Mouse (Mus musculus): ENCODE measurements around the gene Carm1.
"Not testable (repeated sequence)": the region's sequence is repeated elsewhere in the genome, so short reads cannot be mapped to it uniquely, and the experiment has no call there.

Carm1 gene

GRCm38 (mm10) chr9:21546789-21547074 is at the start of gene Carm1:
Gene Carm1 (plus strand): TSS chr9:21546894.
- DNase-seq (ENCODE audit: low spot score): no peak

GRCm38 (mm10) chr9:21497050-21497542 is 49.6 kb upstream of the Carm1 start:
- DNase-seq (ENCODE audit: low spot score): no peak

- no peak for DNase-seq (ENCODE audit: low spot score)
These were observed 49.0 kb upstream of the Carm1 start for GRCm38 (mm10) chr9:21497664-21498063.

- DNase-seq (ENCODE audit: low spot score): no peak
These were observed 48.3 kb upstream of the Carm1 start for GRCm38 (mm10) chr9:21498284-21498902.

- no peak for DNase-seq (ENCODE audit: low spot score)
These were observed 43.3 kb upstream of the Carm1 start for GRCm38 (mm10) chr9:21503352-21503751.

- DNase-seq (ENCODE audit: low spot score): no peak
These were observed 40.9 kb upstream of the Carm1 start for GRCm38 (mm10) chr9:21505767-21506166.

DNA sequence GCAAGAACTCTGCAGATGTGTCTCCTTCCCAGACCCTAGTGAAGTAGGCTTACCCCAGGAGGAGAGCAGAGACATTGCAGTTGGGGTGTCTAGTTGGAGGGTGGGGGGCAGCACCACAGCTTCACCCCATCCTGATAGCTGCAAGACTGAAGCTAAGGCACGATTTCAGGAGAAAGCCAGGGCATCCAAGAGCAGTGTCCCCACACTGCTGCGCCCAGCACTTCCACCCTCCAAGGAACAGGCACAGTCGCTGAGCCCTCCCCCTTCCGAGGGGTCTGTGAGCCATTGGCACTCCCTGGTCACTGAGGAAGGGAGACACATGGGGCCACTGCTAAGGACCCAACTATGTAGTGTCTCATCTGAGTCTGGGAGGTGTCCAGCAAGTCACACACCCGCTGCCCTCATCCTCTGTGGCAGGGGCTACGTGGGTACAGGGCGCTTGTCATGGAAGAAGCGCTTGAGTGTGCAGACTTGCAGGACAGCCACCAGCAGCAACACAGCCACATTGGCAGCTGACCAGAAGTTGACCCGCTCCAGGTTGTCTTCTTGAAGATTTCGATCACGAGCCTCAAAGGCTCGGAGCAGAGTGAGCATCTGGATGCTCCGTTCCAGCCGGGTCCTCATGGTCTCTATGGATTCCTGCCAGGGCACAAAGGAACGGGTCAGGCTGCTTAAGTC is 38.8 kb upstream of the Carm1 start:
- DNase-seq (ENCODE audit: low spot score): no peak

DNA sequence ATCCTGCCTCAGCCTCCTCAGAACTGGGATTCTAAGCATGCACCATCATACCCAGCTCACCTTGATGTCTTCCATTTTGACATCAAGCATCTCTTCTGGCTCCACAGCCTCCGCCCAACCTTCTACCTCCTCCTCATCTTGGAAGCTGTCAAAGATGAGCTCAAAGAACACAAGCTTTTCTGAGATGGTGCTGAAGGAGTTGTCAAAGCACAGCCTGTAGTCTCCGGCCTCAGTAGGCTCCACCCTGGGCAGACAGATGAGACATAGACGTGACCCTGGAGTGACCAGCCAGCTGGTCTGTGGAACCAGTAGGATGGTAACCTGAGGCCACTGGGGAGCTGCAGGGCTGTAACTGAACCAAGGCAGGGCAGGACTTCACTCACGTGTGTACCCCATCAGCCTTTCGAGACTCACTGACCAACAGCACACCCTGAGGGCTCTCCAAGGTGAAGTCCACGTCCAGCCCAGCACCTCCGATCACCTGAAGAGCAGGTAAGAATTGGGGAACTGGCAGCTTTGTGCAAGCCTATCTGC is 37.8 kb upstream of the Carm1 start:
- no peak for DNase-seq (ENCODE audit: low spot score)

DNA sequence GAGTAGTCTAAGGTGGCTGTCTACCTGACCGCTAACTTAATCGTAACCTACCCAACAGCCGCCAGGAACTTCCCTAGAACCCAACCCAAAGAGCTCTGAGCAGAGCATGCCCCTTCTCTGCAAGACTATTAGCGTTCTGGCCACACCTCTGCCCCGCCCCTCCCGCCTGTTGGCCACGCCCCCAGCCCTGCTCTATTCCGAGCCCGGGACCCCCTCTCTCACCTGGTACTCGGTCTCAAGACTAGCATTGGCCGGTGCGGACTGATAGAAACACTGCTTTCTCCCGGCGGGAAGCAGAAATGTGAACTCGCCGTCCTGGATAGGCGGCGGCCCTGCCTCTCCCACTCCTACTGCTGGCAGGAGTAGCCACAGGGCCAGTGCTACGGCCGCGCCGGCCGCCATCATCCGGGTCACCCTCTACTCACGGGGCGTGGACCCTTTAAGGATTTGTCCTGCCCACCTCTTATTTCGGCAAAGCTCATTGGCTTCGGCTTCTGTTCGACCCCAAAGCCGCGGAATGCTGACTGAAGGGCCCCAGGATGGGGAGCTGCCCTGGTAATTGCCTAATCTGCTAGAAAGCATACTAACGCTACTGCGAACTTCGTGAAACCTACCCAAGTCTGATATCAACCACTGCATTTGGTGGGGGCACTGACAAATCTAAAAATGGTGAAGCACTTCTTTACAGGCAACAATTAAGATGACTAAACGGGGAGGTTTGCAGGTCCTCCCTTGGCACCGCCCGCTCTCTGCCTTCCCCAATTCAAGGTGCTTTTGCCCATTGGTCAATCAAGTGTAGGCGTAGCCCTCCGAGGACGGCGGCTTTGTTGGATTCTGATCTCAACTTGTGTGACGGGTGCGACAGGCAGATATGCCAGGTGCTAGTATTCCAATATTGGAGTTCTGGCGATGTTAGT is 36.7 kb upstream of the Carm1 start, which contains the start of gene Tmed1:
TSS of gene Tmed1 (minus strand) at position 481 of the 917 bp plus-strand sequence.
- peak; percentile 90 for DNase-seq (ENCODE audit: low spot score)

DNA sequence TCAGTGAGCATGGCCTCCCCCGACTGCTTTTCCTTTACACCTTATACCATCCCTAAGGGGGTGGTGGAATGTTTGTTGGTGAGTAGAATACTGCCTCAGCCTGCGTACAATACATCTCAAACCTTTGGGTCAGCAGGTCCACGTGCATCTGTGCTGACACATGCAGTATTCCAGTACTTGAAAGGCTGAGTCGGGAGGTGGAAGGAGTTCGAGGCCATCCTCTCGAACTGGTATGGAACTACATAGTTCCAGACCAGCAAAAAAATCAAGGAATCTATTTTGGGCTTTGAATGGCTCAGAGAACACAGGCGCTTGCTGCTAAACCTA is 36.0 kb upstream of the Carm1 start:
- DNase-seq (ENCODE audit: low spot score): no peak

GRCm38 (mm10) chr9:21511052-21511451 is 35.6 kb upstream of the Carm1 start:
- no peak for DNase-seq (ENCODE audit: low spot score)

- DNase-seq (ENCODE audit: low spot score): no peak
These were observed 33.2 kb upstream of the Carm1 start for GRCm38 (mm10) chr9:21513466-21513865.

GRCm38 (mm10) chr9:21517947-21518495 is 28.7 kb upstream of the Carm1 start:
- no peak for DNase-seq (ENCODE audit: low spot score)

- DNase-seq (ENCODE audit: low spot score): not testable (repeated sequence)
These were observed 28.0 kb upstream of the Carm1 start for GRCm38 (mm10) chr9:21518690-21519089.

- no peak for DNase-seq (ENCODE audit: low spot score)
These were observed 21.4 kb upstream of the Carm1 start for GRCm38 (mm10) chr9:21525142-21525936.

DNA sequence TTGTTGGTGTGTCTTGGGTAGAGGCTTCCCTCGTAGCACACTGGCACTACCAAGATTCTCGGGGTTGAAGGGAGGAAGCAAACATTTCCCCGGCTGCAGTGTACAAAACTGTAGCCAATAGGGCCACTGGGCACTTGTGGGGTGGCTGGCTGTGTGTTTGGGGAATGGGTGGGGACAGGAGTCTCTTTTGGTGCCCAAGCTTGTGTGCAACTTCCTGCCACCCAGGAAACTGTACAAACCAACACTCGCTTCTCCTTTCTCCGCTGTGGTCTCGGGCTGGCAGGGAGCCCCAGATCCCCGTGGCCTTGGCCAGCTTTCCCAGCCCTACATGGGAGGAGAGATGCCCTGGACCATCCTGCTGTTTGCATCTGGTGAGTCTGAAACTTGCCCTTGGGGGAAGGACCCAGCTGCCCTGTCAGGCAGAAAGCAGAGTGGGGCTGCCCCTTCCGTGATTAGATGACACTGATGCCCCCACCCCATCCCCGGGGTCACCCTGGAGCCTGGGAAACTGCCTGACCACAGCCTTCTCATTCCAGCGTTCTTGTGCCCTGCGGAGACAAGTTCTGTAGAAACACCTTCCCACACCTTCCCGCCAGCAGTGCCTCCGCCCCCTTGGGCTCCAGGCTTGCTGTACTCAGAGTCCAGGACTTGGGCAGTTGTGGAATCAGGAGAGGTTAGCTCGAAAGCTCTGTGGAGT is 20.6 kb upstream of the Carm1 start, which contains the start of gene AB124611:
TSS of gene AB124611 (plus strand) at position 240 of the 697 bp plus-strand sequence.
- no peak for DNase-seq (ENCODE audit: low spot score)

GRCm38 (mm10) chr9:21526634-21526944 is 20.1 kb upstream of the Carm1 start:
- DNase-seq (ENCODE audit: low spot score): no peak

DNA sequence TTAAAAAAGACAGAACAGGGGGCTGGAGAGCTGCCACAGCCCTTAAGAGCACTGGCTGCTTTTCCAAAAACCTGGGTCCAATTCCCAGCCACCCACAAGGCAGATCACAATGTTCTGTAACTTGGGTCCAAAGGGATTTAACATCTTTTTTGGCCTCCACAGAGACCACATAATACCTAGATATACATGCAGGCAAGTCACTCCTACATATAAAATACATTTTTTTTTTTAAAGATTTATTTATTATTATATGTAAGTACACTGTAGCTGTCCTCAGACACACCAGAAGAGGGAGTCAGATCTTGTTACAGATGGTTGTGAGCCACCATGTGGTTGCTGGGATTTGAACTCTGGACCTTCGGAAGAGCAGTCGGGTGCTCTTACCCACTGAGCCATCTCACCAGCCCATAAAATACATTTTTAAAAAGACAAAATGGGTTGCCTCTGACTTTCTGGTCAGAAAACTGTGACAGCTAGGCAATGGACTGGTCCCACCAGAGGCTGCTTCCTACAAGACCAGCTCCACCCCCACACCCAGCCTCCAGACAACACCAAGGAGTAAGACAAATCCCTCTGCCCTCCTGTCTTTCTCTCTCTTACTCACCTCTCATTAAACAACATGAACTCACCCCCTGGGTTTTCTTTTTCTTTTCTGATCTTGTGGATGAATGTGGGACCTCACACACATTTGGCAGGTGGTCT is 19.4 kb upstream of the Carm1 start:
- no peak for DNase-seq (ENCODE audit: low spot score)

DNA sequence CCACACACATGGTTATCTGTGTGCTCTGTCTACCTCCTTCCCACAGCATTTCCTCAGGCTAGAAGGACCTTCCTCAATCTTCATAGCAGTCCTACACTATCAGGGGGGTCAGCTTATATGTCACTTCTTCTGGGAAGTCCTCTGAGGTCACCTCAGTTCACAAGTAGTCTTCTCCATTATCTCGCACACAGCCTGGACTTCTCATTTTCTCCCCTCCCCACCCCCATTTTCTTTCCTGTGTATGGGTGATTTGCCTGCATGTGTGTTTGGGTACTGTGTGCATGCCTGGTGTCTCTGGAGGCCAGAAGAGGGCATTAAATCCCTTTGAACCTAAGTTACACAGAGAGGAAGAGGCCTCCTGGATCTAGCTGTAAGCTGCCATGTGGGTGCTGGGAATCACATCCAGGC is 18.8 kb upstream of the Carm1 start:
- no peak for DNase-seq (ENCODE audit: low spot score)

DNA sequence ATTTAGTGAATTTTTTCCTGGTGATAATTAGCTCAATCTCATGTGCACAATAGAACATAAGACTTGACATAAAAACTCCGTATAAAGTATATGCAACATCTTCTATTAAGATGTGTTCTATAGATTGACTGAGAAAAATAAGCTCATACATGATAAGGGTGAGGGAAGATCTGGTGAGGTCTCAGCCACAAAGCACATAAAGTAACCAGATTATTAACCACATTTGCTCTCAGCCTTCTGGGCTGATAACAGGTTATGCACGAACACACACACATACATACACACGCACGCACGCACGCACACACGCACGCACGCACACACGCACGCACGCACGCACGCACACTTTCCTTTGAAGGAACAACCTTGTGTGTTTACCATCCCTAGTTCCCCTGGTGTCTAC is 10.2 kb upstream of the Carm1 start:
- DNase-seq (ENCODE audit: low spot score): no peak

Data from urinary bladder, postnatal 25 days (tissue).